Mouse (Mus musculus): ENCODE measurements at regions not wholly inside any gene's neighbourhood (a gene's known extent, or its start where the extent isn't known, plus 50 kb on each side); places are given as distances from the start of the nearest gene placed in this dataset.

DNA sequence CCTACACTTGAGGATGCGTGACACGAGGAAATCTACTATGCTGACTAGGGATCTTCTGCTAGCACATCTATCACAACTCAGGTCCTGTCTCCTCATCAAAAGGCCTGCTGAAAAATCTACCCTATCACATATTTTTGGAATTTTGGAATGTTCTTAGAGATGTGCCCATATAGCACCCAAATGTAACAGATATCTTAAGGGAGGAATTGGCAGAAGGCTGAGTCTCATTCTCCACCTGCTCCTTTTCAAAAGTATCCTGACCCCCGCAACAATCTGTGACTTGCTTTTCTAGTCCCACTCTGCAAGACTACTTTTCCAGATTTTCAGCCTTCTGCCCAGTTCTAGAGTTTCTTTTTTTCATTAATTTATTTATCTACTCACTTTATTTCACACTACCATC is 118.4 kb upstream of the Actbl2 start:
- no peak for ATAC-seq (ENCODE audit: insufficient read depth)

DNA sequence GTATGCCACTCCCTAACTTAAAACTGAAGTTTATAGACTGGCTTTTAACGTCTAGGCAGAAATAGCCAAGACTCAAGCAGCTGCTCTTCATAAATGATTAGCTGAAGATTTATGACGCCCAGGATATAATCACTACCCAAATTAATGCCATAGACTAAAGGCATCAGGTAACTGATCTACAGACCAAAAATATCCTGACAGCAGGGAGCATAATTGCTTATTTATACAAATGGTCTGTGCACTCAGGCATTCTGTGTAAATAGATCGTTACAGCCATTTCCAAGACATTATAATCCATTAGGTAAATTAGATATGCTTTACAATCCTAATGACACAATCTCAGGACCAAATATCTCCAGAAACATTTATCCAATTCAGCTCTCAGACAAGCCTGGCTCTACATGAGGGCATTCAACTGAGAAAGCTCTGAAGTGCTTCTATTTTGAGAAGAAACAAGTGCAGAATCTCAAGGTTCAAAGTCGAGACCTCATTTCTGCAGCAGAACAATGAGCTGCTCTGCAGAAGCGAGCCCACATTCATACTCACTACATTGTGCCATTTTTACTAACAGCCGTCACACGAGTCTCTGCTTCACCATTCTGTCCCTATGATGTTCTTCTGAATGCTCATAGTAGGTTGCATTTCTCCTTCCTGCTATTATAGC is 111.9 kb upstream of the Actbl2 start:
- no peak for TF ChIP-seq EP300 (IDR thresholded peaks at IDR 0.05; ENCODE audit: low read depth)
- H3K4me3 ChIP-seq (ENCODE audit: insufficient read depth in 1 of 2, low read depth in 2 of 2, low read length in 2 of 2), result no peak overlapping the region
- DNase-seq (ENCODE audit: low read depth in 3 of 3, low spot score in 3 of 3) (no peak), ATAC-seq (ENCODE audit: insufficient read depth) (no peak)
- no peaks in the 10 kb centered on the region for H3K4me1 ChIP-seq (replicated peaks; ENCODE audit: control insufficient read depth in 2 of 2, insufficient read depth in 2 of 2, low read length in 1 of 2)
- no peak overlapping the region for H3K27ac ChIP-seq
- H3K36me3 ChIP-seq (replicated peaks; ENCODE audit: control insufficient read depth, insufficient read depth, low read depth), result no peaks in the 10 kb centered on the region
- no peaks in the 10 kb centered on the region for H3K9me3 ChIP-seq (ENCODE audit: control insufficient read depth, low read length)
- H3K27me3 ChIP-seq (ENCODE audit: control insufficient read depth, insufficient read depth, low read length), result no peaks in the 10 kb centered on the region
- H3K4me2 ChIP-seq (ENCODE audit: low read depth), result no peak overlapping the region
- no peak overlapping the region for H3K9ac ChIP-seq (replicated peaks)
- WGBS (ENCODE audit: insufficient replicate concordance), result 56% methylated on average over 7 of the region's 7 CpGs

More for the DNA sequence above, 118.4 kb upstream of the Actbl2 start:
- no peaks in the 10 kb centered on the region for H3K4me1 ChIP-seq (replicated peaks; ENCODE audit: control insufficient read depth in 2 of 2, insufficient read depth in 2 of 2, low read length in 1 of 2)
- no peak overlapping the region for H3K27ac ChIP-seq
- H3K4me3 ChIP-seq (ENCODE audit: insufficient read depth in 1 of 2, low read depth in 2 of 2, low read length in 2 of 2), result no peak overlapping the region
- H3K36me3 ChIP-seq (replicated peaks; ENCODE audit: control insufficient read depth, insufficient read depth, low read depth), result no peaks in the 10 kb centered on the region
- H3K4me2 ChIP-seq (ENCODE audit: low read depth), result no peak overlapping the region
- WGBS (ENCODE audit: insufficient replicate concordance), result 75% methylated on average over 3 of the region's 3 CpGs
- H3K27me3 ChIP-seq (ENCODE audit: control insufficient read depth, insufficient read depth, low read length), result no peaks in the 10 kb centered on the region
- DNase-seq (ENCODE audit: low read depth in 3 of 3, low spot score in 3 of 3), result no peak
- H3K9me3 ChIP-seq (ENCODE audit: control insufficient read depth, low read length), result no peaks in the 10 kb centered on the region
- TF ChIP-seq CTCF (IDR thresholded peaks at IDR 0.05; ENCODE audit: low read depth) (no peak), EP300 (IDR thresholded peaks at IDR 0.05; ENCODE audit: low read depth) (no peak)
- H3K9ac ChIP-seq (replicated peaks), result no peak overlapping the region

- no peak for DNase-seq (ENCODE audit: low read depth in 3 of 3, low spot score in 3 of 3)
- 52% methylated on average over 3 of the region's 3 CpGs for WGBS (ENCODE audit: insufficient replicate concordance)
- no peaks in the 10 kb centered on the region for H3K36me3 ChIP-seq (replicated peaks; ENCODE audit: control insufficient read depth, insufficient read depth, low read depth)
- H3K27ac ChIP-seq, result no peak overlapping the region
- ATAC-seq (ENCODE audit: insufficient read depth), result no peak
- H3K9me3 ChIP-seq (ENCODE audit: control insufficient read depth, low read length), result no peaks in the 10 kb centered on the region
- no peak overlapping the region for H3K9ac ChIP-seq (replicated peaks)
- H3K4me3 ChIP-seq (ENCODE audit: insufficient read depth in 1 of 2, low read depth in 2 of 2, low read length in 2 of 2), result no peak overlapping the region
- H3K4me1 ChIP-seq (replicated peaks; ENCODE audit: control insufficient read depth in 2 of 2, insufficient read depth in 2 of 2, low read length in 1 of 2), result no peaks in the 10 kb centered on the region
- no peak for TF ChIP-seq EP300 (IDR thresholded peaks at IDR 0.05; ENCODE audit: low read depth)
- TF ChIP-seq CTCF (IDR thresholded peaks at IDR 0.05; ENCODE audit: low read depth), result no peak
- H3K4me2 ChIP-seq (ENCODE audit: low read depth), result no peak overlapping the region
- no peaks in the 10 kb centered on the region for H3K27me3 ChIP-seq (ENCODE audit: control insufficient read depth, insufficient read depth, low read length)
Measured at GRCm38 (mm10) chr13:111144721-111145120, 110.1 kb upstream of the Actbl2 start.

- Histone ChIP-seq H3K9ac (replicated peaks) (no peak overlapping the region), H3K4me1 (replicated peaks; ENCODE audit: control insufficient read depth in 2 of 2, insufficient read depth in 2 of 2, low read length in 1 of 2) (no peaks in the 10 kb centered on the region), H3K9me3 (ENCODE audit: control insufficient read depth, low read length) (no peaks in the 10 kb centered on the region), H3K27ac (no peak overlapping the region), H3K4me2 (ENCODE audit: low read depth) (no peak overlapping the region), H3K4me3 (ENCODE audit: insufficient read depth in 1 of 2, low read depth in 2 of 2, low read length in 2 of 2) (no peak overlapping the region), H3K27me3 (ENCODE audit: control insufficient read depth, insufficient read depth, low read length) (no peaks in the 10 kb centered on the region), H3K36me3 (replicated peaks; ENCODE audit: control insufficient read depth, insufficient read depth, low read depth) (no peaks in the 10 kb centered on the region)
- WGBS (ENCODE audit: insufficient replicate concordance), result 61% methylated on average over 14 of the region's 14 CpGs
- no peak for TF ChIP-seq CTCF (IDR thresholded peaks at IDR 0.05; ENCODE audit: low read depth)
- no peak for TF ChIP-seq EP300 (IDR thresholded peaks at IDR 0.05; ENCODE audit: low read depth)
- DNase-seq (ENCODE audit: low read depth in 3 of 3, low spot score in 3 of 3) (no peak), ATAC-seq (ENCODE audit: insufficient read depth) (no peak)
Measured at GRCm38 (mm10) chr13:111157921-111158638, 96.7 kb upstream of the Actbl2 start.

GRCm38 (mm10) chr13:111159498-111159897 is 95.3 kb upstream of the Actbl2 start:
- H3K27me3 ChIP-seq (ENCODE audit: control insufficient read depth, insufficient read depth, low read length), result no peaks in the 10 kb centered on the region
- no peaks in the 10 kb centered on the region for H3K9me3 ChIP-seq (ENCODE audit: control insufficient read depth, low read length)
- H3K27ac ChIP-seq, result no peak overlapping the region
- no peaks in the 10 kb centered on the region for H3K4me1 ChIP-seq (replicated peaks; ENCODE audit: control insufficient read depth in 2 of 2, insufficient read depth in 2 of 2, low read length in 1 of 2)
- H3K36me3 ChIP-seq (replicated peaks; ENCODE audit: control insufficient read depth, insufficient read depth, low read depth), result no peaks in the 10 kb centered on the region
- H3K4me3 ChIP-seq (ENCODE audit: insufficient read depth in 1 of 2, low read depth in 2 of 2, low read length in 2 of 2), result no peak overlapping the region
- no peak overlapping the region for H3K9ac ChIP-seq (replicated peaks)
- no peak overlapping the region for H3K4me2 ChIP-seq (ENCODE audit: low read depth)
- DNase-seq (ENCODE audit: low read depth in 3 of 3, low spot score in 3 of 3) (no peak), ATAC-seq (ENCODE audit: insufficient read depth) (no peak)
- TF ChIP-seq EP300 (IDR thresholded peaks at IDR 0.05; ENCODE audit: low read depth) (no peak), CTCF (IDR thresholded peaks at IDR 0.05; ENCODE audit: low read depth) (no peak)
